Mouse (Mus musculus): Measurements from ENCODE around the gene Atad1. TPM values are rescaled to one million over a fixed set of nuclear protein-coding genes. Genes with fewer than 3 reads are reported as not detected.
A peak's percentile ranks its signal among the peaks of the same experiment; 100 is the strongest.
"Not testable (repeated sequence)": the region's sequence is repeated elsewhere in the genome, so short reads cannot be mapped to it uniquely, and the experiment has no call there.

The Atad1 gene
- 67.3 and 82.2 TPM in 2 replicates for total RNA-seq (2017)

DNA sequence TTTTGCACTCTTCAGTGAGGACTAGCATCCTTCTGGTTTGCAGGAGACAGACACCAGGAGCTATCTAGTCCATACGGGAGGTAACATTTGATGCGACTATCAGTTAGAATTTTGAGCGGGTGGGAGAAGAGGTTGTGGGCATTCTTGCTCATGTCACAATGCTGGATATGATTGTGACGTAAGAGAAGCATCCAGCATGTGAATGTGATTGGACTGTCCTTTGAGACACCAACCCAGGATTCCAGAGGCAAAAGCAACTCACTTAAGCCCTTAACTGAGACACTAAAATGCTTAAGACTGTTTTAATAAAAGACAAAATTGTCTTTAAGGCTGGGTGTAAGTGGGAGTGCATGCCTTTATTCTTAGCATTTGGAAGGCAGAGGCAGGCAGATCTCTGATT, at the start of gene Atad1:
Gene Atad1, minus strand, starts transcription at position 101 of the 400 bp plus-strand sequence.
- ATAC-seq (replicated peaks in 1 of 2; ENCODE audit: insufficient read depth in 1 of 2, low FRiP score in 2 of 2, low TSS enrichment in 1 of 2, low read depth in 1 of 2, poor library complexity in 2 of 2, severe bottlenecking in 2 of 2) = no peak

DNA sequence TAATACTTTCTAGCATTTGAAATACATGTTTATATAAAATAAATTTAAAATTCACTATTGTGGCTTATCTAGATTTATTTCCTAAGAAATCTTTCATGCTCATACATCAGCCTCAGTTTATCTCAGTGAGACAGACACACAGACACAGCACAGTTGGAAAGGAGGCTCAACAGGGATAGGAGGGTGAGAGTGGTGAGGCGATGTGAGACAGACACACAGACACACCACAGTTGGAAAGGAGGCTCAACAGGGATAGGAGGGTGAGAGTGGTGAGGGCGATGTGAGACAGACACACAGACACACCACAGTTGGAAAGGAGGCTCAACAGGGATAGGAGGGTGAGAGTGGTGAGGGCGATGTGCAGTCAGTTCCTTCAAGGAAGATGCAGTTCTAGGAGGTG, 48.4 kb upstream of the Atad1 start:
- ATAC-seq (replicated peaks in 1 of 2; ENCODE audit: insufficient read depth in 1 of 2, low FRiP score in 2 of 2, low TSS enrichment in 1 of 2, low read depth in 1 of 2, poor library complexity in 2 of 2, severe bottlenecking in 2 of 2) = not testable (repeated sequence)

DNA sequence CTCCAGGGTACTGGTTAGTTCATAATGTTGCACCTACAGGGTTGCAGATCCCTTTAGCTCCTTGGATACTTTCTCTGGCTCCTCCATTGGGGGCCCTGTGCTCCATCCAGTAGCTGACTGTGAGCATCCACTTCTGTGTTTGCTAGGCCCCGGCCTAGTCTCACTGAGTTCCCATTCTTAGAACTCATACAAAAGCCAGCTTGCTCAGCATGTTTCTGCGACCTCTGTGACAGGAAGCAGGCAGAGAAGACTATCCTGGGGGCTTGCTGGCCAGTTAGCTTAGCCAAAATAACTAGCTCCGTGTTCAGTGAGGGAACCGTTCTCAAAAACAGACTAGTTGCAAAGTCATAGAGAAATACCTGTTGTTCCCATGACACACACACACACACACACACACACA, 47.8 kb upstream of the Atad1 start:
- ATAC-seq (replicated peaks in 1 of 2; ENCODE audit: insufficient read depth in 1 of 2, low FRiP score in 2 of 2, low TSS enrichment in 1 of 2, low read depth in 1 of 2, poor library complexity in 2 of 2, severe bottlenecking in 2 of 2) = not testable (repeated sequence)

DNA sequence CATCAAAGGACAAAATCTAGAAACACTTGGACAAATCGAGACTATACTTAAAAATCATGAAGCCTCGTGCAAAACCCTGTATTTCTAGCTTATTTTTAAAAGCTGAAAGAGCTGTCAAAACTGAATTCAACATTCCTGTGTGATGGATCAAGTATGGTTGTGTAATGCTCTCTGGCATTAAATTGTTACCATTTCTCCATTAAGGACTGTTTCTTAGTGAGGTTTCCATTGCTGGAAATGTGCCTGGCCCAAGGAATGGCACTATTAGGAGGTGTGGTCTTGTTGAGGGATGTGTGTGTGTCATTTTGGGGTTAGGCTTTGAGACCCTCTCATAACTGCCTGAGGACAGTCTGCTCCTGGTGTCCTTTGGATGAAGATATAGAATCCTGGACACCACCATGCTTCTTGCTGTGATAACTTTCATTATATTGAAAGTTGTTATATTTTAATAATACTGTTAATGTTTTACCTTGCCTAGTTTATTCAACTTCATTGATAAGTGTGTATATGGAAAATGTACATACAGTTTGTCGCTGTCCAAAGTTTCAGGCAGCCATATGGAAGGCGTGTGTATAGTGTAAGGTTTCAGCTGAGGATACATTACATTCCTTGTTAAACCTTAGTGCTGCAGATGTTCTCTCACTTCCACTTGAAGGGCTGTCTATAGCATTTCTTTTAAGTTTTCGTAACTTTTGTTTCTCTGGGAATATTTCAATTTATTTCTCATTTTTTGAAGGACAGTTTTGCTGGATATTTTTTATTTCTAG, 41.9 kb upstream of the Atad1 start:
- no peak for ATAC-seq (replicated peaks in 1 of 2; ENCODE audit: insufficient read depth in 1 of 2, low FRiP score in 2 of 2, low TSS enrichment in 1 of 2, low read depth in 1 of 2, poor library complexity in 2 of 2, severe bottlenecking in 2 of 2)

DNA sequence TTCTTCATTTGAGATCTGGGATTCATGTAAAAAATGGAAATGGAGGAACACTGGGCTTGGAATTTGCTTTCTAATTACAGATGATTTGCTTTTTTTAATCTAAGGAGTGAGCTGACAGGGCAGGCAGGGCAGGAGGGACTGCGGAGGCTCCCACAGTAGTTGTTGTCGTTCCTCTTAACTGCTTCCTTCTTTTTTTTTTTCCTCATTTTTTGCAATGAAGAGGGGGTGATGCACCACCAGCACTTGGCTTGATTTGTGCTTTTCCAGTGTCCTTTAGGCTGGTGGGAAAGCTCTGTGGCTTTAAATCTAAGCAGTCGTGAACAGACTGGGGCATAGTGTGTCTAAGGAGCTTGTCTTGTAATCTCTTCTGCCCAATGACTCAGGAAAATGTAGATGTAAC, 39.5 kb upstream of the Atad1 start:
- no peak for ATAC-seq (replicated peaks in 1 of 2; ENCODE audit: insufficient read depth in 1 of 2, low FRiP score in 2 of 2, low TSS enrichment in 1 of 2, low read depth in 1 of 2, poor library complexity in 2 of 2, severe bottlenecking in 2 of 2)

DNA sequence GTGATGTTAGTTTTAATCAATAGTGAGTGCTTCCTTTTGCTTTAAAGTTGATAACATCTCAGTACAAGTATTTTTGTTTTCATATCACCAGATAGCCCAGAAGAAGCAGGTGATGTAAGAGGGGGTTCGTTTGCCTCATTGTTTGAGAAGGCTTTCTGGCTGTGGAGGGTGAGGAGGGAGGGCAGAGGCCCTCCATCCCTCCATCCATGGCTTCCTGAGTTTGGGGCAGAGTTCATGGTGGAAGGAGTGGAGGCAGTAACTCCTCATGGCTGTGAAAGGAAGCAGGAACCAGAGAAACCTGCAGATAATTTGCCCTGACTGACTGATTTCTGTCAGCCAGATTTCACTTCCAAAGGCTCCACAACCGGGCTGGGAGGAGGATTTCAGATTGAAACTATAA, 38.8 kb upstream of the Atad1 start:
- ATAC-seq (replicated peaks in 1 of 2; ENCODE audit: insufficient read depth in 1 of 2, low FRiP score in 2 of 2, low TSS enrichment in 1 of 2, low read depth in 1 of 2, poor library complexity in 2 of 2, severe bottlenecking in 2 of 2) = no peak

DNA sequence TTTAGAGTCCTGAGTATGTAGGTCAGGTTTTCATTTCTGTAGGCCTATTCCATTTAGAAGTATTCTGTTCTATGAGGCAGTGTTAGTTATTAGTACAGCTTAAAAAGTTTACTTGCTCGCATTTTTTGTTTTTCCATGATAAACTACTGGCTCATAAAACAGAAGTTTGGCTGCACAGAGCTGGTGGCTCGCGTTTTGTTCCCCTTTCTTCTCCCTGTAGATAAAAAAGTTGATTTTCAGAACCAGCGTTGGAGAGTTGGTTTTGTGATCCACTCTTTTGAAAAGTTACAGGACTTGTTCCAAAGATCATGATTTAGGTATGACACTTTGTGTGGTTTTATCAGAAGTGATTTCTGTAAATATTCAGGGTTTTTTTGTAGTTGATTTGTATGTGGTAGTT, 22.9 kb upstream of the Atad1 start:
- ATAC-seq (replicated peaks in 1 of 2; ENCODE audit: insufficient read depth in 1 of 2, low FRiP score in 2 of 2, low TSS enrichment in 1 of 2, low read depth in 1 of 2, poor library complexity in 2 of 2, severe bottlenecking in 2 of 2) = no peak

DNA sequence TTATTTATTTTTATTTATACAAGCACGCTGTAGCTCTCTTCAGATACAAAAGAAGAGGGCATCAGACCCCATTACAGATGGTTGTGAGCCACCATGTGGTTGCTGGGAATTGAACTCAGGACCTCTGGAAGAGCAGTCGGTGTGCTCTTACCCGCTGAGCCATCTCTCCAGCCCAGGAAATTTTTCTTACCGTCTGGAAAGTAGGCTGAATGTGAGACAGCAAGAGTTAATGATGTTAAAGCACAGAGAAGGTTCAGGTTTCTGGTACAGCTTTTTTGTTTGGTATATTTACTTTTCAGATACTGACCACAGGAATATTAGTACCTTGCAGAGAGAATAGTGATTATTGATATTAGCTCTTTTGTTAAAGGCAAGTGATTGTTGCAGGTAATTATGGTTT, 21.6 kb upstream of the Atad1 start:
- no peak for ATAC-seq (replicated peaks in 1 of 2; ENCODE audit: insufficient read depth in 1 of 2, low FRiP score in 2 of 2, low TSS enrichment in 1 of 2, low read depth in 1 of 2, poor library complexity in 2 of 2, severe bottlenecking in 2 of 2)

DNA sequence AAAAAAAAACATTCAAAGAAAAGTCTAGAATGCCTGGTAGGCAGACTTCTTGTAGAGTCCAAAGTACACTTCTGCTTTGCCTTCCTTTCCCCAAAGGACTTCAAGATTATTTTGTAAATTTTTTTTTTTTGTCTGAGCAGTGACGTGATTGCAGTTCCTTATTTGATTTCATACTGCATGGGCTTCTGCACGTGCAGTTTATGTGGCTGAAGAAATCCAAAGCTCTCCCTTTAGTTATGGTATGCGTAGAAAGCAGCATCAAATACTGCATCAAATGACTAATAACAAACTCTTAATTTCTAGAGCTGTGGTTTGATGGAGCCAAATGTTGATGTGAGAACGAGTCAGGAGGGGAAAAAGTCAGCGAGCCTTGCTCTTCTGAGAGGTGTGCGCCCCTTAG, 20.9 kb upstream of the Atad1 start:
- ATAC-seq (replicated peaks in 1 of 2; ENCODE audit: insufficient read depth in 1 of 2, low FRiP score in 2 of 2, low TSS enrichment in 1 of 2, low read depth in 1 of 2, poor library complexity in 2 of 2, severe bottlenecking in 2 of 2) = no peak

DNA sequence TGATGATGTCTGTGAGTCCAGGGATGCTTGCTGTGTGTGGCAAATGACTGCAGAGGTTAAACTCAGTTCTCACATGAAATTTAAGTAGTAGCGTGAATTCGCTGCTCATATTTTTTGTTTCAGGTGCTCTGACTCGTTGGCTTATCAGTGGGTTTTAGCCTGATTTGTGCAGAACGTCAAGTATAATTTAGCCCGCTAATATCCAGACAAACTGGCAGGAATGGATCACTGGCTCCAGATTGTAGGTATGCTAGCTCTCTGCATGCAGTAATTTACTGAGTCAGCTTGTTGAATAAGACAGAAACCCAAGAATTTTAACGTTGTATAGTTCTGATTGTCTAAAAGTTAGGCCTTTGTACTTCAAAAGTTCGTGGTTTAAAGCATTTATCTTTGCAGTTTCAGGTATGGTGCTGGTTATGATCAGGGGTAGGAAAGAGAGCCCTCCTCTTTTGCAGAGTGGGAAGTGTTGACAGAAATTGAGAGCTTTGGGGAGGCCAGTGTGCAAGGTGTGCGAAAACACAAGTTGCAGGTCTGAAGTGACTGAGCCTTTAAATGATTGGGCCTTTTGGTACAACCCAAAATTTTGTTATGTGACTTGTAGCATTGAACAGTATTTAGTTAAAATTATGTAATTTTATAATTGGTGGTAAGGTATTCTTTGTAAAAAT, 19.9 kb upstream of the Atad1 start:
- no peak for ATAC-seq (replicated peaks in 1 of 2; ENCODE audit: insufficient read depth in 1 of 2, low FRiP score in 2 of 2, low TSS enrichment in 1 of 2, low read depth in 1 of 2, poor library complexity in 2 of 2, severe bottlenecking in 2 of 2)

DNA sequence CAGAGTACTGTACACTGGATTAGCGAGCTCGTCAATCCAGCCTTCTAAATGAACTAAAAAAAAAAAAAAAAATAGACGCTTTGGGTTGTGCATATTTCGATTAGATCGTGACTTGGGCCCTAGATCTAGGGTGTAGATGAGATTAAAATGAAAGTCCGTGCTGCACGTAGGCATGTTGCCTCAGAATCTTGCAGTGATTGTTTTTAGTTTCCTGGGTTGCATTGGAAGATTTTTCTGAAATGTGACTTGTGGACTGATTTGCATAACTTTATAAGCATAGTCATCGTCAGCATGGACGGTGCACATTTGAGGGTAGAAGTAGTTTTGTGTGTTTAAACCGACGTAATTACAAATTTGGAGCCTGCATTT, 19.2 kb upstream of the Atad1 start:
- ATAC-seq (replicated peaks in 1 of 2; ENCODE audit: insufficient read depth in 1 of 2, low FRiP score in 2 of 2, low TSS enrichment in 1 of 2, low read depth in 1 of 2, poor library complexity in 2 of 2, severe bottlenecking in 2 of 2) = no peak

DNA sequence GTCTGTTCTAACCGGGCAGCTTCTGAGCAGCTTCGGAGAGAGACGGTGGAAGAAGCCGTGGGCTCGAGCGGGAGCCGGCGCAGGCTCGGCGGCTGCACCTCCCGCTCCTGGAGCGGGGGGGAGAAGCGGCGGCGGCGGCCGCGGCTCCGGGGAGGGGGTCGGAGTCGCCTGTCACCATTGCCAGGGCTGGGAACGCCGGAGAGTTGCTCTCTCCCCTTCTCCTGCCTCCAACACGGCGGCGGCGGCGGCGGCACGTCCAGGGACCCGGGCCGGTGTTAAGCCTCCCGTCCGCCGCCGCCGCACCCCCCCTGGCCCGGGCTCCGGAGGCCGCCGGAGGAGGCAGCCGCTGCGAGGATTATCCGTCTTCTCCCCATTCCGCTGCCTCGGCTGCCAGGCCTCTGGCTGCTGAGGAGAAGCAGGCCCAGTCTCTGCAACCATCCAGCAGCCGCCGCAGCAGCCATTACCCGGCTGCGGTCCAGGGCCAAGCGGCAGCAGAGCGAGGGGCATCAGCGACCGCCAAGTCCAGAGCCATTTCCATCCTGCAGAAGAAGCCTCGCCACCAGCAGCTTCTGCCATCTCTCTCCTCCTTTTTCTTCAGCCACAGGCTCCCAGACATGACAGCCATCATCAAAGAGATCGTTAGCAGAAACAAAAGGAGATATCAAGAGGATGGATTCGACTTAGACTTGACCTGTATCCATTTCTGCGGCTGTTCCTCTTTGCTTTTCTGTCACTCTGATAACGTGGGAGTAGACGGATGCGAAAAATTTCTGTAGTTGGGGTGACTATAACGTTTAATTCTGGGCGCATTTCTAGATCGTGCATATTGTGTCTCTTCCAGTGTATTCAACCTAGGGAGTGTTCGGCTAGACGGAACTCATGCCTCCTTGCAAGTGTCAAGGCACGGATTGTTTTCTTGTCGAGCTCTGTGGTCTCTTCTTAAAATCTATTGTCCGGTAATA, 18.5 kb upstream of the Atad1 start:
- no peak for ATAC-seq (replicated peaks in 1 of 2; ENCODE audit: insufficient read depth in 1 of 2, low FRiP score in 2 of 2, low TSS enrichment in 1 of 2, low read depth in 1 of 2, poor library complexity in 2 of 2, severe bottlenecking in 2 of 2)

DNA sequence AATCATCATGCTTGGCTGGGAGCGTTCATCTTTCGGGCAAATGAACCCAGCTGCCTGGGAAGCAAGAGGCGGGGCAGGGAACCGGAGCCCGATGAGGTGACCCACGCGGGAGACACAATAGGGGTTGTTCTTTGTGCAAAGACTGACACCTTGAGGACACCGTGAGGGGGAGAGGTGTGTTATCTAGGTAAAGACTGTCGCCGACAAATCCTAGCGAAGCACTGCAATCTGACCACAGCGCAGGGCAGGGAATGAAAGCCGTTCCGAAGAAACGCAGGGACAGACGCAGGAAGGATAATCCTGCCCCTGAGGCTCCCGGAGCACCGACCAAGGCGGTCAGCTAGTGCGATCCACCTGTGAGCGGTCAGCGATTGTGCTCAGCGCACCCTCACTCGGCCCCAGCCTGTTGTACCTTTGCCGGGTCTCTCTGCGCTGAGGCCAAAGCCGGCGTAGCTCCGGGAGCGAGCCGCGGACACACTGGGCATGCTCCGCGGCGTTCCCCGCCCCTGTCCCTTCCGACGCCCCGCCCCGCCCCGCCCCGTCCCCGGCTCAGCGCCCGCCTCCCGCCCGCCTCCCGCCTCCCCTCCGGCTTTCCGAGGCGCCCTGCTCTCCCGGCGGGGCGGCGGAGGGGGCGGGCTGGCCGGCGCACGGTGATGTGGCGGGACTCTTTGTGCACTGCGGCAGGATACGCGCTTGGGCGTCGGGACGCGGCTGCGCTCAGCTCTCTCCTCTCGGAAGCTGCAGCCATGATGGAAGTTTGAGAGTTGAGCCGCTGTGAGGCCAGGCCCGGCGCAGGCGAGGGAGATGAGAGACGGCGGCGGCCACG, 17.5 kb upstream of the Atad1 start, which contains the start of gene Pten:
Gene Pten, plus strand, starts transcription at position 598 of the 826 bp plus-strand sequence.
- peak; percentile 38 to 56 for ATAC-seq (replicated peaks in 1 of 2; ENCODE audit: insufficient read depth in 1 of 2, low FRiP score in 2 of 2, low TSS enrichment in 1 of 2, low read depth in 1 of 2, poor library complexity in 2 of 2, severe bottlenecking in 2 of 2)

DNA sequence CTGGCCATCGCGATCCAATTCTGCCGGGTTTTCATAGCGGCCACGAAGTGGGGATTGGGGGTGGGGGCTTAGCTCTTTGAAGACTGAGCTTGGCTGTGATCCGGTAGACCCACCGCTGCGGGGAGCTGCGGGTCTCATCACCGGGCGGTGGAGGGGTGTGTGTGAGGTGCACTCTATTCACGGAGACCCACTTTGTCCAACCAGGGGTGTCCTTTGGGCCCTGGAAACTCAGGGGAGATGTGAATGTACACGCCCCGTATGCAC, 17.0 kb upstream of the Atad1 start:
- peak in 1 of 2 experiments; percentile 19; a peak in 3 of 4 replicates for ATAC-seq (replicated peaks in 1 of 2; ENCODE audit: insufficient read depth in 1 of 2, low FRiP score in 2 of 2, low TSS enrichment in 1 of 2, low read depth in 1 of 2, poor library complexity in 2 of 2, severe bottlenecking in 2 of 2)

DNA sequence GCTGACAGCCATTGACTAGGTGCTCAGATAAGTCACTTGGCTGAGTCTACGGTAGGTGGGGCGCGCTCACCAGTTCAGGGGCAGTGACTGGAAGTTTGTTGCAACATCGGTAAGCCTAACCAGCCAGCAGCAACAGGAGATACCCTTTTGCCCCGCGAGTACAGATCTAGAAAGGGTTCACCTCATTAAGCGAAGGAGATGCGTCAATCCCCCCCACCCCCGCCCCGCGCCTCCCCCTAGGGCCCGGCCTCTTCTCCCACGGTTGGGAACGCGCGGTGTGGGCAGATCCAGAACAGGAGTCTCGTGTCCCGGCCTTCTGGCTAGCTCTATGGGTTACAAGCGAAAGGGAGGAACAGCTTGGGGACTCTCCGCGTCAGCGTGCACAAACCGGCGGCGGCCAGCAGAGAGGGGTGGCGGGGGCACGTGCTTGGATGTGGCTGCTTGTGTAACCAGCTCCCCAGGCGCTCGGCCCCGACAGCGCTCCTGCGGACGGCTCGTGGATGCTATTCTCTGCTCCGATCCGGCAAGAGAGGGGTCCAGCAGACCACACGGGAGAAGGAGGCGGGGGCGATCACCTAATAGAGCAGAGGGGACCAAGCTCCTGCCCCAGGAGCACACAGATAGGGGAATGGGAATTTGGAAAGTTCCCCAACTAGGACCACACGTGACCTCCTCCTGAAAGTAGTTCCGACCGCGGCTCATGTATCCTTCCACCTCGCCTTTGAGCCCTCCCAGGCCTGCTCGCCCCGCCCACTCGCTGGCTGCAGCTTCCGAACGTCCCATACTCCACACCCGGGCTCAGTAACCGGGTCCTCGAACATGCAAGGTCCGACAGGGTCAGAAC, 16.4 kb upstream of the Atad1 start:
- peak; percentile 72 to 80 for ATAC-seq (replicated peaks in 1 of 2; ENCODE audit: insufficient read depth in 1 of 2, low FRiP score in 2 of 2, low TSS enrichment in 1 of 2, low read depth in 1 of 2, poor library complexity in 2 of 2, severe bottlenecking in 2 of 2)

DNA sequence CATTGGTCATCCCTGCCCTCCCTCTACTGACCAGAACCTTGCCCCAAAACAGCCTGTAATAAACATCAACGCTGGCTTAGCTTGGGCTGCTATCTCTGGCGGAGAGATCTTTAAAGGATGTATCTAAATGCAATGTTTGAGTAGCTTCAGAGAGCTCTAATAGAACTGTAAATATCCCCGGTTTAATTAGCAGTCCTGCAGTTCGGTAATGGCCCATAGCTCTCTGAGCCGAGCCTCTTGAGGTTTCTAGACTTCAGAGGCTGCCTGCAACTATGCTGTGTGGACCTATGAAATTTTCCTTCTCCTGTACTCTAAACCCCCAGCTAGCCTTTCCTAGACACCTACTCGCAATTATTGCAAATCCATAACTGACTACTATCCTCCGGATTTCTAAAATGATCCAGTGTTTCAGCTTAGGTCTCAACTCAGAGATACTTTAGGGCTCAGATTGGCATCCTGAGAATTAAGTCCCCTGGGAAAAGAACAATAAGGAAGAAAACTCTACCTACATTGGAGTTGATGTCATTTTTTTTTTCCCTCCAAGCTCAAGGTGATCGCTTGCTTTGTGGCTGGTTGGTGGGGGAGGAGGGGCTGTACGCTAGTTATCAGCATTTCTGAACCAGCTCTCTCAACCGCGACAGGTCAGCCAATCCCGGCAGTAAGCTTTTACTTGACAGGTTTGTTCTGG, 15.7 kb upstream of the Atad1 start:
- no peak for ATAC-seq (replicated peaks in 1 of 2; ENCODE audit: insufficient read depth in 1 of 2, low FRiP score in 2 of 2, low TSS enrichment in 1 of 2, low read depth in 1 of 2, poor library complexity in 2 of 2, severe bottlenecking in 2 of 2)
